Mouse (Mus musculus) thymus, adult 2 months (tissue): ENCODE measurements around the gene B4galt5. TPM values are rescaled to one million over a fixed set of nuclear protein-coding genes. Genes with fewer than 3 reads are reported as not detected.

ENCODE experiments used
- DNase-seq: peaks from one replicate; pipeline ENCODE4 v3.0.0; 2021
- H3K27ac ChIP-seq: fragments of 200-500 bp; 2 replicates; pipeline ENCODE4 v1.5.1; 2012; ENCODE audit warnings: low read length, control low read depth; ENCODE audit not compliant: control insufficient read depth, insufficient read depth
- H3K27me3 ChIP-seq: fragments of 200-500 bp; 2 replicates; pipeline ENCODE4 v1.6.1; 2012; ENCODE audit warnings: mild to moderate bottlenecking, low read length, moderate library complexity, mixed read lengths; ENCODE audit not compliant: control insufficient read depth, insufficient read depth
- H3K36me3 ChIP-seq: fragments of 200-500 bp; 2 replicates; pipeline ENCODE4 v1.6.1; 2012; ENCODE audit warnings: mild to moderate bottlenecking, low read length, moderate library complexity; ENCODE audit not compliant: control insufficient read depth, insufficient read depth
- H3K4me1 ChIP-seq: fragments of 200-500 bp; replicated peaks from 2 replicates; pipeline ENCODE4 v1.6.1; 2012; ENCODE audit warnings: low read length; ENCODE audit not compliant: control insufficient read depth, insufficient read depth
- H3K4me3 ChIP-seq: fragments of 200-500 bp; 2 replicates; pipeline ENCODE4 v1.5.1; 2012; ENCODE audit warnings: mild to moderate bottlenecking, low read length, control low read depth, moderate library complexity; ENCODE audit not compliant: control insufficient read depth, insufficient read depth
- CTCF ChIP-seq: fragments of 200-500 bp; IDR thresholded peaks from 2 replicates; pipeline ENCODE4 v1.5.1; 2012; ENCODE audit warnings: mild to moderate bottlenecking, control low read depth, low read length, moderate library complexity, borderline replicate concordance; ENCODE audit not compliant: control insufficient read depth, poor library complexity, insufficient read depth; ENCODE audit errors: extremely low read depth
- POLR2A ChIP-seq: fragments of 200-500 bp; IDR thresholded peaks from 2 replicates; pipeline ENCODE4 v1.6.1; 2012; ENCODE audit warnings: mild to moderate bottlenecking, low read length, control low read depth, moderate library complexity; ENCODE audit not compliant: control insufficient read depth, poor library complexity, insufficient read depth; ENCODE audit errors: extremely low read depth
- WGBS: fragments of 180-500 bp; shearing (Covaris S2); methylation state at CpG from one replicate; pipeline ENCODE4 v1.1.7; 2018; 5-methylcytosine and 5-hydroxymethylcytosine counted together
- polyA plus RNA-seq: library from polyadenylated mRNA; depleted of rRNA; stranded (reverse); fragments of >200 nt; gene quantifications from 2 replicates; pipeline ENCODE4 v1.2.3, GENCODE M21; 2012

The B4galt5 gene
- polyA plus RNA-seq, 1 experiment, result 10.9 TPM

GRCm38 (mm10) chr2:167382389-167382788, 33.4 kb upstream of the B4galt5 start:
- Histone ChIP-seq H3K36me3 (no peaks in the 10 kb centered on the region), H3K27ac (no peak overlapping the region), H3K4me3 (no peak overlapping the region), H3K27me3 (no peaks in the 10 kb centered on the region), H3K4me1 (peaks cover 5% of the 10 kb centered on the region; the same call in 1 of the 2 replicates)
- no peak for DNase-seq
- no peak for TF ChIP-seq POLR2A
- TF ChIP-seq CTCF, result no peak
- 86% methylated on average over 7 of the region's 7 CpGs for WGBS

- no peak for TF ChIP-seq POLR2A
- TF ChIP-seq CTCF, result no peak
- WGBS, result 59% methylated on average over 7 of the region's 7 CpGs
- no peak overlapping the region for H3K27ac ChIP-seq
Measured at GRCm38 (mm10) chr2:167381596-167381995, 32.6 kb upstream of the B4galt5 start.

DNA sequence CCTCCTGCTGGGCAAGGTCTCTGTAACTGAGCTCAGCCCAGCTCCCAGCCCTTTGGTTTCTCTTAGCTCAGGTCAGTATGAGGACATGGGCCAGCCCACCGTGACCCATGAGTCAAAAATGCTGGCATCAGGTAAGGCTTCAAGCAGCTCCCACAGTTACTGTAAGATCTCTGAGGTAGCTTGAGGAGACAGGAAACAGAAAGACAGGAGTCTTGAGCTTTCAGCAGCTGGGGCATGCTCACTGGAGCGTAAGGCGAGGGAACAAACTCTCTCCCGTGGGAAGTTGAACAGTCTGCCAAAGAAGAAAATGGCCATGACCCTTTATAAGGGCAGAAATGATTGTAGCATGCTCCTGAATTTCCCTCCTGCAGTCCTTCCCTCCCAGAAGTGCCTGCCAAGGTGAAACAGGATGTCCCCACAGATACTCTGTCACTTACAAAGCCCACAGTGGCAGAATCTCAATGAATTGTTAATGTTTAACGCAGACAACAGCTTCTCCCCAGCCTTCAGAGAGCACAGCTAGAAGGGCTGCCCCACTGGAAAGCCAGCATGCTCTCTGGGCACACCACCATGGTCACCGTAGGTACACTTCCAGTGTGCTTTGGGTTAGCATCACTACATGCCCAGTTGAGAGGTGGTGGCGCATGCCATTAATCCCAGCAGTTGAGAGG, 31.8 kb upstream of the B4galt5 start:
- Histone ChIP-seq H3K4me1 (peaks cover 5% of the 10 kb centered on the region; the same call in 1 of the 2 replicates), H3K27me3 (no peaks in the 10 kb centered on the region), H3K36me3 (no peaks in the 10 kb centered on the region), H3K4me3 (no peak overlapping the region), H3K27ac (no peak overlapping the region)
- WGBS, result 83% methylated on average over 7 of the region's 7 CpGs
- no peak for TF ChIP-seq CTCF
- TF ChIP-seq POLR2A, result no peak
- DNase-seq, result no peak

More at GRCm38 (mm10) chr2:167381596-167381995, 32.6 kb upstream of the B4galt5 start:
- Histone ChIP-seq H3K4me3 (no peak overlapping the region), H3K4me1 (peaks cover 5% of the 10 kb centered on the region; the same call in 1 of the 2 replicates), H3K36me3 (no peaks in the 10 kb centered on the region), H3K27me3 (no peaks in the 10 kb centered on the region)
- DNase-seq, result no peak

DNA sequence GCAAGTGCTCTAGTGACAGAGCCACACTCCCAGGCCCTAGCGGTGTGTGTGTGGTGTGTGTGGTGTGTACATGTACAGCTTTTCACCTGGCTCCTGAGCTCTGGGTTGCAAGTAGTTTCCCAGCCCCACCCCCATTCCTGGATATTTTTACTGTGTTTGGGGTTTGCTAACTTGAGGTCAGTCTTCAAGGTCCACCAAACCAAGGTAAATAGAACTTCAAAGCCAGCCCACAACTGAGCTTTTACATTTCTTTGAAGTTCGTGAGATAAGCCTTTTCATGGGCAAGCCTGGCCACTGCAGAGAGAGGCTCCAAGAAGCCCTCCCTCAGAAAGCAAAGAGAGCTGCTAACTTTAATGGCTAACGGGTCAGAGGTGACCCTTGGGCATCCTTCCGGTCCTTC, 30.0 kb upstream of the B4galt5 start:
- H3K36me3 ChIP-seq, result no peaks in the 10 kb centered on the region
- WGBS, result 57% methylated on average over 4 of the region's 4 CpGs
- no peak overlapping the region for H3K4me3 ChIP-seq
- no peaks in the 10 kb centered on the region for H3K27me3 ChIP-seq
- TF ChIP-seq CTCF (no peak), POLR2A (no peak)
- no peak overlapping the region for H3K27ac ChIP-seq
- H3K4me1 ChIP-seq, result peaks cover 11% of the 10 kb centered on the region; the same call in 1 of the 2 replicates
- DNase-seq, result no peak

- DNase-seq, result no peak
- H3K36me3 ChIP-seq, result no peaks in the 10 kb centered on the region
- H3K4me3 ChIP-seq, result no peak overlapping the region
- 40% methylated on average over 3 of the region's 3 CpGs for WGBS
- peaks cover 8% of the 10 kb centered on the region; the same call in 1 of the 2 replicates for H3K4me1 ChIP-seq
- TF ChIP-seq POLR2A (no peak), CTCF (no peak)
- no peak overlapping the region for H3K27ac ChIP-seq
- no peaks in the 10 kb centered on the region for H3K27me3 ChIP-seq
Measured at GRCm38 (mm10) chr2:167377697-167378096, 28.7 kb upstream of the B4galt5 start.

- H3K36me3 ChIP-seq, result no peaks in the 10 kb centered on the region
- H3K4me3 ChIP-seq, result no peak overlapping the region
- H3K4me1 ChIP-seq, result peaks cover 8% of the 10 kb centered on the region; the same call in 1 of the 2 replicates
- H3K27me3 ChIP-seq, result no peaks in the 10 kb centered on the region
- WGBS, result 89% methylated on average over 8 of the region's 8 CpGs
- no peak overlapping the region for H3K27ac ChIP-seq
- TF ChIP-seq POLR2A (no peak), CTCF (no peak)
- no peak for DNase-seq
Measured at GRCm38 (mm10) chr2:167376160-167376564, 27.2 kb upstream of the B4galt5 start.

DNA sequence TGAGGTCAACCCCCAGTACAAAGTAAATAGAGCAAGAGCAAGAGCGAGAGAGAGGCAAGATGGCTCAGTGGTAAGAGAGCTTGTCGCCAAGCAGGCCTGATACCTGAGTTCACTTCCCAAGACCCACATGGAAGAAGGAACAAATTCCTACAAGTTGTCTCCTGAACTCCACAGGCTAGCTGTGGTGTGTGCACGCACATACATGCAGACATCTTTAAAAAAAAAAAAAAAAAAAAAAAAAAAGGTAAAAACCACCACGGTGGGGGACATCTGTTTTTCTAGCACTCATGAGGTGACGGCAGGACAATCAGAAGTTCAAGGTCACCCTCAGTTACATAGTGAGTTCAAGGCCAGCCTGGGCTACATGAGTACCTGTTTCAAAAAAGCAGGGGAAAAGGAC, 26.7 kb upstream of the B4galt5 start:
- H3K4me3 ChIP-seq, result no peak overlapping the region
- 88% methylated on average over 5 of the region's 5 CpGs for WGBS
- H3K27me3 ChIP-seq, result no peaks in the 10 kb centered on the region
- no peaks in the 10 kb centered on the region for H3K36me3 ChIP-seq
- DNase-seq, result no peak
- TF ChIP-seq POLR2A, result no peak
- no peak for TF ChIP-seq CTCF
- H3K27ac ChIP-seq, result no peak overlapping the region
- peaks cover 8% of the 10 kb centered on the region; the same call in 1 of the 2 replicates for H3K4me1 ChIP-seq
